In genomic region chr3:22838986-22839385, GRCm38 (mm10) we compare ENCODE assay signal across 22 mouse cellular contexts.
A peak's percentile ranks its signal among the peaks of the same experiment; 100 is the strongest.
DNase-seq lines count a peak whose midpoint lies in the region; ATAC-seq lines count a peak whose summit lies in the region.
"Had no signal": no experiment of that assay in that cellular context is flagged by ENCODE, and none has a peak within 500 bp of the region (broad histone marks: within the 10 kb centered on the region; RNA-seq: fewer than 3 reads in every experiment).

No protein-coding gene starts in this region.

- DNase-seq in frontal cortex, postnatal 14 days (ENCODE audit: low spot score in 2 of 2) = no peak
- peak; percentile 3 for DNase-seq in right cerebral cortex, adult 18-20 months
- DNase-seq in right cerebral cortex, postnatal 25 days = no peak
- DNase-seq in brain, adult 2 months (ENCODE audit: low read depth, low spot score) = peak; percentile 25
- no peak for DNase-seq in yolk sac, embryonic 10.5 days (ENCODE audit: low spot score)
- DNase-seq: adrenal gland, adult 8-10 months; adrenal gland, postnatal 14 days; adrenal gland, postnatal 36 days; B cell, adult 2 months; cerebellum, adult 11 months; cerebellum, adult 18-20 months; cerebellum, adult 8-10 months; cerebellum, adult 9-11 months; cerebellum, postnatal 14 days; cerebellum, postnatal 36 days; embryo, embryonic 11 days had no signal

- peak; percentile 91 for ATAC-seq in frontal cortex, adult (ENCODE audit: low TSS enrichment)
- ATAC-seq: activated CD4-positive, CD25-positive, alpha-beta regulatory T cell, adult 4 months; CD4-positive, CD25-positive, alpha-beta regulatory T cell, adult 4 months; forebrain, embryonic 14.5 days; forebrain, embryonic 16.5 days; Patski had no signal

Comparison
In these comparisons a context has a peak if more than half of its experiments do, and no peak if none do; other contexts are left out.
1. DNase-seq: peak in right cerebral cortex, adult 18-20 months (single experiment) and brain, adult 2 months (single experiment); none in frontal cortex, postnatal 14 days (0 of 2), right cerebral cortex, postnatal 25 days (single experiment) and yolk sac, embryonic 10.5 days (single experiment).